Mouse (Mus musculus) forebrain, embryonic 12.5 days (tissue): Measurements from ENCODE around the gene Dbndd2. TPM values are rescaled to one million over a fixed set of nuclear protein-coding genes. Genes with fewer than 3 reads are reported as not detected.

Experiments
- ATAC-seq: fragments of 200-750 bp; cut with Nextera tagmentation; 2 replicates; pipeline ENCODE4 v1.8.0; 2017; ENCODE audit warnings: moderate TSS enrichment; ENCODE audit not compliant: low FRiP score
- H3K27ac ChIP-seq: fragments of 300-500 bp; sonication (generic); 2 replicates; pipeline ENCODE4 v1.5.1; 2016; ENCODE audit warnings: mild to moderate bottlenecking
- H3K27me3 ChIP-seq: fragments of 300-500 bp; sonication (generic); 2 replicates; pipeline ENCODE4 v1.6.1; 2016; ENCODE audit warnings: mild to moderate bottlenecking
- H3K36me3 ChIP-seq: fragments of 300-500 bp; sonication (generic); replicated peaks from 2 replicates; pipeline ENCODE4 v1.6.1; 2016; ENCODE audit warnings: mild to moderate bottlenecking
- H3K4me1 ChIP-seq: fragments of 300-500 bp; sonication (generic); 2 replicates; pipeline ENCODE4 v1.6.1; 2016
- H3K4me2 ChIP-seq: fragments of 300-500 bp; sonication (generic); 2 replicates; pipeline ENCODE4 v1.6.1; 2016; ENCODE audit warnings: mild to moderate bottlenecking, moderate library complexity
- H3K4me3 ChIP-seq: fragments of 300-500 bp; sonication (generic); replicated peaks from 2 replicates; pipeline ENCODE4 v1.5.1; 2016; ENCODE audit warnings: mild to moderate bottlenecking
- H3K9ac ChIP-seq: fragments of 300-500 bp; sonication (generic); 2 replicates; pipeline ENCODE4 v1.6.1; 2016; ENCODE audit warnings: mild to moderate bottlenecking
- H3K9me3 ChIP-seq: fragments of 300-500 bp; sonication (generic); 2 replicates; pipeline ENCODE4 v1.6.1; 2016
- WGBS: fragments of 180-500 bp; shearing (Covaris S2); methylation state at CpG from one replicate; pipeline ENCODE4 v1.1.7; 2016; 5-methylcytosine and 5-hydroxymethylcytosine counted together
- polyA plus RNA-seq: library from polyadenylated mRNA; unstranded; fragments of >200 nt; fragmentation: Nextera tagmentation; extraction: Ambion mirVana; gene quantifications from 2 replicates; pipeline ENCODE4 v1.2.1, GENCODE M21; 2016

Dbndd2 gene
- polyA plus RNA-seq, 1 experiment from 2014 or later = 4.6 TPM

DNA sequence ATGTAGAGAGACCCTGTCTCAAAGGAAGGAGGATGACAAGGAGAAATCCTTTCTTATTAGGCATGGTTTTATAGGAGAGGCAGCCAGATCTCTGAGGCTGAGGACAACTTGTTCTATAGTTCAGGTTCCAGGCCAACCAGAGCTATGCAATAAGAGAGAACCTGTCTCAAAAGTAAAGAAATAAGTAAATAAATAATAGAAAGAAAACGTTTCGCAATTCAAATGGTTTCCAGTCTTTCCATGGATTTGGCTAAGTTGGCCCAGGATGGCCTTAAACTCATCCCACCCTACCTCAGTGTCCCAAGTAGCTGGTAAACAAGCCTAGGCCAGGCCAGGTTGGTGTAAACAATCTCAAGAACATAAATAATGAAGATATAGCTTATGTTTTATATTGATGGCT is 41.2 kb upstream of the Dbndd2 start:
- ATAC-seq = no peak
- Histone ChIP-seq H3K27me3 (peaks cover 27% of the 10 kb centered on the region), H3K9me3 (no peaks in the 10 kb centered on the region), H3K9ac (no peak overlapping the region), H3K4me2 (no peak overlapping the region), H3K27ac (no peak overlapping the region), H3K36me3 (no peaks in the 10 kb centered on the region), H3K4me3 (no peak overlapping the region), H3K4me1 (peaks cover 23% of the 10 kb centered on the region)
- WGBS = 88% methylated on average over 2 of the region's 2 CpGs

DNA sequence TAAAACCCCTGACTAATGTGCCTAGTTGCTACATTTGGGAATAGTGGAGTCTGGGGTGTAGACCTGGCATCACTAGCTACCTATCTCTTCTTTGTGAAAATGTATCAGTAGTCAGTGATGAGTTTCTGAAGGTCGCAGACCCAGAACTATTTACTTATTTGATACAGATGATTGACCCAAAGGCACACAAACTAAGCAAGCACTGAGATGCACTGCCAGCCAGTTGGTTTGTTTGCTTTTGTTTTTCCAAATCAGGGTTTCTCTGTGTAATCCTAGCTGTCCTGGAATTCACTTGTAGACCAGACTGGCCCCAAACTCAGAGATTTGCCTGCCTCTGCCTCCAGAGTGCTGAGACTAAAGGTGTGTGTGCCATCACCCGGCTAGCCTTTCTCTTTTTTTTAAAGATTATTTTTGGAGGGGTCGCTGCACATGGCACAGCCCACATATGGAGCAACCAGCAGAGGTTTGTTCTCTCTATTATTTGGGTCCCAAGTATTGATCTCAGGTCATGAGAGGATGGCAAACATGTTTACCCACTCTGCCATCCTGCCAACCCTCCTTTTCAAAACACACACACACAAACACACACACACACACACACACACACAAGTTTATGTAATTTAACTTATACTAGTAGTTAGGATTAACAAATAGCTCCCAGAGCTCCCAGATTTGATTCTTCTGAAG is 40.4 kb upstream of the Dbndd2 start:
- H3K4me2 ChIP-seq = no peak overlapping the region
- peaks cover 23% of the 10 kb centered on the region for H3K4me1 ChIP-seq
- no peak overlapping the region for H3K4me3 ChIP-seq
- no peaks in the 10 kb centered on the region for H3K36me3 ChIP-seq
- 89% methylated on average over 3 of the region's 3 CpGs for WGBS
- H3K27ac ChIP-seq = no peak overlapping the region
- H3K9ac ChIP-seq = no peak overlapping the region
- no peaks in the 10 kb centered on the region for H3K9me3 ChIP-seq
- no peak for ATAC-seq
- peaks cover 23% of the 10 kb centered on the region for H3K27me3 ChIP-seq

DNA sequence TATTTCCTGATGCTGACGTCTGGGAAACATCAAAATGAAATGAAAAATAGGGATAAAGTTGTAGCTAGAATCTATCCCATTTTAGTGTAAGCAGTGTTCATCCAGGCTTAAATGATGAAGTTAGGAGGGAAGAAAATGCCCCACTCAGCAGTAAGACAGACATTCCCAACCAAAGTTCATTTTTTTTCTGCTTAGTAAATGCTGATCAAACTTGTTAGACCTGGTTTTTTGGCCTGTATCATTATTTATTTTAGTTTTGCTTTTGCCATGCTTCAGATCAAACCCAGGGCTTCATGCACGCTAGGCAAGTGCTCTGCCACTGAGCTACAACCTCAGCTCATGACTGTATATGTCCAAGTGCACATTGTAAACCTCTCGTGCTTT is 39.8 kb upstream of the Dbndd2 start:
- no peaks in the 10 kb centered on the region for H3K9me3 ChIP-seq
- no peak for ATAC-seq
- peaks cover 21% of the 10 kb centered on the region for H3K4me1 ChIP-seq
- 86% methylated on average over 3 of the region's 3 CpGs for WGBS
- H3K36me3 ChIP-seq = no peaks in the 10 kb centered on the region
- peaks cover 19% of the 10 kb centered on the region for H3K27me3 ChIP-seq
- no peak overlapping the region for H3K27ac ChIP-seq
- no peak overlapping the region for H3K4me3 ChIP-seq
- no peak overlapping the region for H3K9ac ChIP-seq
- no peak overlapping the region for H3K4me2 ChIP-seq

DNA sequence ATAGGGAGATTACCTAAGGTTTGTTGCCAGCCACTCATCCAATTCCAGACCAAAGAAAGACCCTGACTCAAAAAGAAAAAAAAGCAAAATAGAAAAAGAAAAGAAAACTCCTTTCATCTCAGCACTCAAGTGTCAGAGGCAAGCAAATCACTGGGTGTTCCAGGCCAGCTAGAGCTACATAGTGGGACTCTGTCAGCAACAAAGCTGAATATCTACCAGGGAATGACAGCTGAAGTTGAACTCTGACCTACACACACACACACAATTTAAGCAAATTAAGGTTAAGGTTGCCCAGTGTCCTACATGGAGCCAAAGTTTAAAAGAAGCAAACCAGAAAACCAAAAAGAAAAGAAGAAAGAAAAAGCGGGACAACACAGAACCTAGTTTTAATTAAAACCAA is 37.8 kb upstream of the Dbndd2 start:
- no peak overlapping the region for H3K4me2 ChIP-seq
- no peaks in the 10 kb centered on the region for H3K9me3 ChIP-seq
- WGBS = 89% methylated on average over 1 of the region's 1 CpGs
- 0 out of 2 replicates have a peak, but pooled peaks cover 5% of the 10 kb centered on the region for H3K4me1 ChIP-seq
- no peak overlapping the region for H3K9ac ChIP-seq
- no peak overlapping the region for H3K27ac ChIP-seq
- H3K36me3 ChIP-seq = no peaks in the 10 kb centered on the region
- no peak for ATAC-seq
- H3K4me3 ChIP-seq = no peak overlapping the region
- H3K27me3 ChIP-seq = peaks cover 10% of the 10 kb centered on the region; the same call in 1 of the 2 replicates

DNA sequence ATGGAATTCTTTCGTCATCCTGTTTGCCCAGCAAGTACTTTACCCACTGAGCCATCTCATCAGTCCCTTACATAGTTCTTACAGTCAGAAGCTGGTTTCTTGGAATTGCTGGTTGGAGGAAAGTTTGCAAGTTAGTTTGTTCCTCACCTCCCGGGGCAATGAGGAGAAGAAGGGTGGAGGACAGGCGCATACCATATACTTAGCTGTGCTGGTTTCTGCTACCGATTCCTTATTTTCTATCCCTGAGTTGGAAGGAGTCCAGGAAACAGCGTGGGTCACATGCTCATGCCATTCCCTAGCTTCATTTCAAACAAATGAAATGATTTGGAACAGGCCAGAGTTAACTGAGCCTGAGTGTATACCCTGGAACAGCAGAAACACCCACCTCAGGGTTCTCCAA is 37.0 kb upstream of the Dbndd2 start:
- 81% methylated on average over 5 of the region's 5 CpGs for WGBS
- no peaks in the 10 kb centered on the region for H3K9me3 ChIP-seq

DNA sequence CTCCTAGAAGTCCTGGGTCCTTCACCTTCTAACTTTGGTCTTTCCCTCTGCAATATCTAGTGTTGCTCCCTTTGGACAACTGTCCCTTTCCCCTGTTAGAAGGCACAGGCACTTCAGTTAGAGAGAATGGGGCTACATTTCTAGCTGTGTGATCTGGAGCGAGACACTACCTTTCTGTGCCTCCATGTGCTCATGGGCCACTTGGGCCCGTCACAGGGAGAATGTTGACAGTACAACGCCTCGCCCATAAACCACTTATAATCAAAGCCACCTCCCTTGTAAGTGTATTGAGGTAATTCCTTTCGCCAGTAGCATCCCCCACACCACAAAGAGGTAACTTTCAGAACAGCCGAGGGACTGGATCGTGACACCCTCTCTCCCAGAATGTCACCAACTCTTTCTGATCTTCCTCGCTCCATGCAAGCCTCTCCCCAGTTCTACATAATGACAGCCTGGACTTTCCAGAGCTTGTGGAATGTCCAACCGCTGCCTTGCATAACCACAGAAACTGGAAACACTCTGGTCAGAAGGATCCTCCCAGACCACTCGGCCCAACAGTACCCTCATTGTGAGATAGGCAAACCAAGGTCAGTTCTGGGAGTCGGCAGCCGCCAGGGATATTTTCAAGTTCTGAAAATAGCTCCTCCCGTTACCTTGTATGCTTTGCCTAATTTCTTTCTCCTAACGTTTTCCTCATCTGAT is 36.4 kb upstream of the Dbndd2 start:
- H3K27ac ChIP-seq = no peak overlapping the region
- 92% methylated on average over 14 of the region's 14 CpGs for WGBS
- H3K4me3 ChIP-seq = no peak overlapping the region
- 0 out of 2 replicates have a peak, but pooled peaks cover 4% of the 10 kb centered on the region for H3K27me3 ChIP-seq
- no peak overlapping the region for H3K4me2 ChIP-seq
- H3K9me3 ChIP-seq = no peaks in the 10 kb centered on the region
- no peak overlapping the region for H3K9ac ChIP-seq
- no peaks in the 10 kb centered on the region for H3K36me3 ChIP-seq
- H3K4me1 ChIP-seq = no peaks in the 10 kb centered on the region
- no peak for ATAC-seq

More for the DNA sequence above, 37.0 kb upstream of the Dbndd2 start:
- H3K36me3 ChIP-seq = no peaks in the 10 kb centered on the region
- no peak overlapping the region for H3K27ac ChIP-seq
- no peak overlapping the region for H3K9ac ChIP-seq
- H3K4me1 ChIP-seq = no peaks in the 10 kb centered on the region
- H3K4me2 ChIP-seq = no peak overlapping the region
- H3K27me3 ChIP-seq = peaks cover 5% of the 10 kb centered on the region; the same call in 1 of the 2 replicates
- no peak for ATAC-seq
- H3K4me3 ChIP-seq = no peak overlapping the region

DNA sequence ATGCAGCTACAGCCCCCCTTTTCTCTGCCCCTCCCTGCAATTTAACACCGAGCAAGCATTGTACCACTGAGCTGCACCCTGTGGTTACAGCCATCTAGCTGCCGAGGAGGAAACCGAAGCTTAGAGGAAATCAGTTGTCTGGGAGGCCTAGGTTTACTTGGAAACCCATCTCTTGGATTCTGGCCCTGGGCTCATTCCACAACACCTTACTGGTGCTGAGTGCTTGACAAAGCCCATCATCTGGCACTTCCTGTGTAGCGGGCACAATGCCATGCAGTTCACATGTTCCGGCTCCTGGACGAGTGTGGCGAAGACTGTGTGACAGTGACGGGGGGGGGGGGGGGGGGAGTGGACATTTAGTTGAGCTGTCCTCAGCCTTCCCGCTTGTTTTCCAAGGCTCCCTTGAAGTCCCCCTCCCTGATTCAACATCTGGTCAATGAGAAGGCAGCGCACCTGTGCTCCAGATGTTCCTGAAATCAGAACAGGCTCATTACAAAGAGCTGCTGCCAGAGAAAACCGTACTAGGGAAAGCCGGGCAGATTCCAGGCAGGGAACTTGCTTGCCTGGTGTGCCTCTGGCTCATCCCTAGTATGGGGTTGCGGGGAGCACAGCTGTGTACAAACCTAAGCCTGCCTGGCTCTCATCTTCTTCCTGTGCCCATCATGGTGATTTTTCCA is 33.8 kb upstream of the Dbndd2 start:
- Histone ChIP-seq H3K4me1 (peaks cover 7% of the 10 kb centered on the region; the same call in 1 of the 2 replicates), H3K9ac (no peak overlapping the region), H3K4me3 (no peak overlapping the region), H3K4me2 (no peak overlapping the region), H3K27ac (no peak overlapping the region), H3K27me3 (0 out of 2 replicates have a peak, but pooled peaks cover 4% of the 10 kb centered on the region), H3K9me3 (no peaks in the 10 kb centered on the region), H3K36me3 (no peaks in the 10 kb centered on the region)
- no peak for ATAC-seq
- 52% methylated on average over 13 of the region's 13 CpGs for WGBS

DNA sequence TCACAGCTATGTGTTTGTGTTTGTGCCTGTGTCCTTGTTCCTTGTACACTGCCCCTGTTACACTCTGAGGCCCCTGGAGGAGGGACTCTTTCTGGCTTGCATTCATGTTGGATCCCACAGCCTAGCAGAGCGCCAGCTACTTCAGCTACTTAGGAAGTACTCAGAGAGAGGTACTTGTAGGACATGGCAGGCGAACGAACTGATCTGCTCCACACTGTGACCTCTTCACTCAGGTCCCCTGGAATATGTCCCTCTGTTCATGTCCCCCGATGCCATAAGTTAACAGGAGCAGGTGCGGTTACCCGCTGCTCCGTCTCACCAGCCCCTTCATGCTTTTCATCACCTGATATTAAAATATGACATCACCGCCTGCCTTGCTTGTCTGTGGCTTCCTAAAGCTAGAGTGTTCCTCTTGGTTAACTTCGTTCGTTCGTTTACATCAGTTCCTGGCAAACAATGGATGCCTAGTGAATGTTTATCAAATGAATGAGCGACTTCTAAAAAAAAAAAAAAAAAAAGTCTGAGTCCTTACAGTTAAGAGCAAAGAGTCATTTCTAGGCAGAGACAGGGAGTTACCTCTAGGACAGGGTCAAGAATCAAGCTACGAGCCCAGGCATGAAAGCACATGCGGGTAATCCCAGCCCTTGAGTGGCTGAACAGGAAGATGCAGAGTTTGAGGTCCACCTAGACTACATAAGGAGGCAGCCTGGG is 32.7 kb upstream of the Dbndd2 start:
- Histone ChIP-seq H3K27ac (no peak overlapping the region), H3K4me1 (peaks cover 11% of the 10 kb centered on the region; the same call in 1 of the 2 replicates), H3K27me3 (0 out of 2 replicates have a peak, but pooled peaks cover 4% of the 10 kb centered on the region), H3K4me3 (no peak overlapping the region), H3K36me3 (no peaks in the 10 kb centered on the region), H3K9me3 (no peaks in the 10 kb centered on the region), H3K9ac (no peak overlapping the region), H3K4me2 (no peak overlapping the region)
- no peak for ATAC-seq
- WGBS = 84% methylated on average over 14 of the region's 14 CpGs

DNA sequence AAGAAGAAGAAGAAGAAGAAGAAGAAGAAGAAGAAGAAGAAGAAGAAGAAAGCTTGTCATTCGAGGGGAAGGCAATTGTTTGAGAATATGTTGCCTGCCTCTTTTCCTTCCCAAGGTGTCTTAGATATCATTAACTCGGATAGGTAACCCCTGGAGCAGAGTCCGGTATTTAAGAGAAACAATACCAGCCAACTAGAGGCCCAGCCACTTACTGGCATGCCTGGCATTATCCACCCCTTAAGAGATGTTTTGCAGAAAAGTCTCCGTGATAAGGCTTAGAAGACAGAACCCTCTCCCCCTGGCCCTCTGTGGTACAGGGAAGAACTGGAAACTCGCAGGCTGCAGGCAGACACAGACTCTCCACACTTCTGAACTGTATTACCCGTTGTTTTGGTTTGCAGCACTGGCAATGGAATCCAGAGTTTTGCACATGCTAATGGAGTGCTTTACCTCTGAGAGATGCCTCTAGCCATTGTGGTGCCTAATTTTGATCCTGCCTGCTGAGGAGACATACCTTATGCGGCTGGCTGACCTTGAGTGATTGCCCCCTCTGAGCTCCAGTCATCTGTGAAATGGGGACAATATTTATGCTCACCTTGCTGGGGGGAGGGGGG is 31.9 kb upstream of the Dbndd2 start:
- WGBS = 71% methylated on average over 7 of the region's 7 CpGs
- Histone ChIP-seq H3K27ac (no peak overlapping the region), H3K9me3 (no peaks in the 10 kb centered on the region), H3K4me3 (no peak overlapping the region), H3K27me3 (0 out of 2 replicates have a peak, but pooled peaks cover 4% of the 10 kb centered on the region), H3K9ac (no peak overlapping the region), H3K36me3 (no peaks in the 10 kb centered on the region), H3K4me2 (no peak overlapping the region), H3K4me1 (peaks cover 11% of the 10 kb centered on the region; the same call in 1 of the 2 replicates)
- ATAC-seq = no peak

DNA sequence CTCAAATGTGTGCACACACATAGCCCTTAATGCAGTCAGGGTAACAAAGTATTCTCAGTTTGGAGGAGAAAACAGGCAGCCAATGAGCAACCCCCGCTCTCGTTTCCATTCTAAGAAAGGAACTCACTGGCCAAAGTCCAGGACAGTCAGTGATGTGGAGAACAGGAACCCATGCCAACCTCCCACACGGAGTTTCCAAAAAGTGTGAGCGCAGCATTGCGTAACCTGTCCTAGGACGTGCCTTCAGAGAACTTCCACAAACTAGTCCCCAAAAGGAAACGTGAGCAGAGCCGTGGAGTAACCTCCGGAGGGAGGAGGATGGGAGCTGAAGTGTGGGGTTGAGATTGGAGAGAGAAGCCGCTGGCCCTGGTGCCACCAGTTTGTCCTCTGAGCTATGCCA is 31.1 kb upstream of the Dbndd2 start:
- H3K9me3 ChIP-seq = no peaks in the 10 kb centered on the region
- no peak overlapping the region for H3K9ac ChIP-seq
- no peaks in the 10 kb centered on the region for H3K27me3 ChIP-seq
- no peak overlapping the region for H3K27ac ChIP-seq
- WGBS = 87% methylated on average over 10 of the region's 10 CpGs
- H3K36me3 ChIP-seq = no peaks in the 10 kb centered on the region
- ATAC-seq = no peak
- no peak overlapping the region for H3K4me3 ChIP-seq
- peaks cover 11% of the 10 kb centered on the region; the same call in 1 of the 2 replicates for H3K4me1 ChIP-seq
- H3K4me2 ChIP-seq = no peak overlapping the region

DNA sequence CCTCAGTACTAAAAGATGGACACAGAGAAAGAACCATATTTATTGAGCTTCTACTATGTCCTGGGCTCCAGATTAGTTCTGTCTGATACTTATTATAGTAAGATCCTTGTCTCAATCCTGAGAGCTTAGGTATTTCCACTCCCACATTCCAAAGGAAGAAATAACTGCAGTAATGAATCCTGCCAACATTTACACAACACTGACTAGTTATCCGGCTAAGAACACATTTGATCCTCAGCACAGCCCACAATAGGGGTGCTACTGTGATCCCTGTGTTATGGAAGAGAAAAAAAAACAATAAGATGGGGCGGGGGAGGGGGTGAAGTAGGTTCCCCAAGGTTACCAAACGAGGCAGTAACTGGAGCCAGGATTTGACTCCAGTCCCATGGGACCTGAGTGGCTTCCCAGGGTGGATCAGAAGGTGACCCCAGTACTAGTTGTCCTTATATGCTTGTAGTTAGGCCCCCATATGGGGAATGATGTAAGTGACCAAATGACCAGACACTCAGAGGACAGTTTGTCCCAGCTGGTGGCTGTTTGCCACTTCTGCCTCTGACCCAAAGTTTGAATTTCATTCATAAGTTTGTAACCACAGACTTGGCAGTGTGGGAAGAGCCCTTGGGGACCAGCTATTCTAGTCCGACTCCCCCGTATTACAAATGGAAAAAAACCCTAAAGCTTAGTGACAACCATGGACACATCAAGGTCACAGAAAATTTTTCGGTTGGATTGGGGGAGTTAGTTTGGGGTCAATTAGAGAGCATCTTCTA is 30.3 kb upstream of the Dbndd2 start:
- no peak overlapping the region for H3K9ac ChIP-seq
- H3K9me3 ChIP-seq = no peaks in the 10 kb centered on the region
- no peak overlapping the region for H3K27ac ChIP-seq
- no peak overlapping the region for H3K4me3 ChIP-seq
- WGBS = 82% methylated on average over 6 of the region's 6 CpGs
- H3K36me3 ChIP-seq = no peaks in the 10 kb centered on the region
- no peaks in the 10 kb centered on the region for H3K27me3 ChIP-seq
- no peak overlapping the region for H3K4me2 ChIP-seq
- peaks cover 11% of the 10 kb centered on the region; the same call in 1 of the 2 replicates for H3K4me1 ChIP-seq
- ATAC-seq = no peak
